Mouse (Mus musculus) ES-Bruce4 (cell line): ENCODE results near the gene Pdzrn3. TPM values are rescaled to one million over a fixed set of nuclear protein-coding genes. Genes with fewer than 3 reads are reported as not detected.

Source experiments
- H3K27ac ChIP-seq: 2 replicates; pipeline ENCODE4 v1.5.1; 2012; ENCODE audit warnings: low read length, inconsistent platforms; ENCODE audit not compliant: insufficient read depth
- H3K27me3 ChIP-seq: 2 replicates; pipeline ENCODE4 v1.6.1; 2012; ENCODE audit warnings: mild to moderate bottlenecking, low read length, inconsistent platforms; ENCODE audit not compliant: control insufficient read depth, poor library complexity, insufficient read depth, severe bottlenecking
- H3K36me3 ChIP-seq: 2 replicates; pipeline ENCODE4 v1.6.1; 2012; ENCODE audit warnings: inconsistent platforms, mild to moderate bottlenecking, low read length, moderate library complexity; ENCODE audit not compliant: control insufficient read depth, poor library complexity, insufficient read depth, severe bottlenecking
- H3K4me1 ChIP-seq: one replicate; pipeline ENCODE4 v1.8.1; 2011; ENCODE audit warnings: low read length; ENCODE audit not compliant: control insufficient read depth, insufficient read depth
- H3K4me3 ChIP-seq: 2 replicates; pipeline ENCODE4 v1.5.1; 2011; ENCODE audit warnings: low read depth, mild to moderate bottlenecking, low read length
- H3K9ac ChIP-seq: 2 replicates; pipeline ENCODE4 v1.6.1; 2012; ENCODE audit warnings: low read depth, mild to moderate bottlenecking, inconsistent platforms; ENCODE audit not compliant: poor library complexity, severe bottlenecking
- H3K9me3 ChIP-seq: replicated peaks from 2 replicates; pipeline ENCODE4 v1.6.1; 2012; ENCODE audit warnings: mild to moderate bottlenecking, low read length, inconsistent platforms; ENCODE audit not compliant: control insufficient read depth, poor library complexity, insufficient read depth, severe bottlenecking
- CTCF ChIP-seq: IDR thresholded peaks from one replicate; pipeline ENCODE4 v1.8.1; 2011; ENCODE audit warnings: low read depth, low read length
- EP300 ChIP-seq: IDR thresholded peaks from 2 replicates; pipeline ENCODE4 v1.6.1; 2011; ENCODE audit warnings: low read depth, low read length; ENCODE audit not compliant: insufficient read depth
- POLR2A ChIP-seq: IDR thresholded peaks from one replicate; pipeline ENCODE4 v1.8.1; 2011; ENCODE audit warnings: low read length; ENCODE audit not compliant: insufficient read depth
- polyA plus RNA-seq: library from polyadenylated mRNA; stranded (reverse); fragments of >200 nt; gene quantifications from 2 replicates; pipeline ENCODE4 v1.2.4, GENCODE M21; 2011; ENCODE audit warnings: low read depth; ENCODE audit not compliant: missing spikeins, insufficient read depth, insufficient read length

Pdzrn3 gene
- polyA plus RNA-seq, 1 experiment = 3.1 TPM

DNA sequence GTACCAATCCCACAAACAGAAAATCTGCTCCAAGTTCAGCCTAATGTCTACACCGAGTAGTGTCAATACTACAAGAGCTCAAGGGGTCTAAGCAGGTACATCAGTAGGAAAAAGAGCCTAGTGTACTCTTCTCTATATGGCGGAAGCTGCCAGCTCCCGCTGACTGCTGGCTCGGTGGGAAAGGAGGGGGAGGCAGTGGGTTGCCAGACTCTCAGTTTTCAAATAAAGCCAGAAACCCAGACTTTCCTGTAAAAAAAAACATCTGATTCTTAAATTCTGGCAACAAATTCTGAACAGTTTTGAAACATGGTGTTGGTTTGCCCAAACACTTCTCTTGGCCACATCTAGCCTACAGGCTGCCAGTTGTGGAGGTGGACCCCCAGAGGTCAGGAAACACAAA lies 88.3 kb downstream of the Pdzrn3 start:
- no peak for TF ChIP-seq POLR2A
- no peak for TF ChIP-seq EP300
- no peak for TF ChIP-seq CTCF
- no peaks in the 10 kb centered on the region for H3K36me3 ChIP-seq
- H3K27me3 ChIP-seq = no peaks in the 10 kb centered on the region
- H3K27ac ChIP-seq = no peak overlapping the region
- no peak overlapping the region for H3K9ac ChIP-seq
- H3K4me3 ChIP-seq = no peak overlapping the region
- no peaks in the 10 kb centered on the region for H3K4me1 ChIP-seq
- H3K9me3 ChIP-seq = no peaks in the 10 kb centered on the region

GRCm38 (mm10) chr6:101287566-101288173 lies 90.0 kb downstream of the Pdzrn3 start:
- H3K27ac ChIP-seq = no peak overlapping the region
- no peak for TF ChIP-seq EP300
- no peak for TF ChIP-seq CTCF
- TF ChIP-seq POLR2A = no peak
- no peaks in the 10 kb centered on the region for H3K27me3 ChIP-seq
- no peak overlapping the region for H3K9ac ChIP-seq
- H3K36me3 ChIP-seq = no peaks in the 10 kb centered on the region
- no peak overlapping the region for H3K4me3 ChIP-seq
- no peaks in the 10 kb centered on the region for H3K9me3 ChIP-seq
- H3K4me1 ChIP-seq = no peaks in the 10 kb centered on the region

DNA sequence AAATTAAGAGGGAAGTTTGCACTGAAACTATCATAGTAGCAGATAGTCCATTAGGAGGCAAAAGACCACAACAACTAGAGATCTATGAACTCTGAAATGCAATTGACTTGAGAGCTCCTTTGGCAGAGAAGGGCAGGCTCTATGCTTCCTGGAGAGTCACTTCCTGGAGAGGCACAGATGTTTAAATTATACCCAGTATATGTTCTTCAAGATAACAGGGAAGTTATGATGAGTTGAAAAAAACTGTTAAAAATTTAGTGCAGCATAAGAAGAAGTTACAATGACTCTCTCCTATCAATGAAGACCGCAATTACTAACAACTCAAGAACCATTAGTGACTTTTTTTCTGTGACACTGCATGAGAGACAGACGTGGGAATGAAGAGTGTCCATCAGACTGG lies 90.6 kb downstream of the Pdzrn3 start:
- H3K4me1 ChIP-seq = no peaks in the 10 kb centered on the region
- no peaks in the 10 kb centered on the region for H3K9me3 ChIP-seq
- no peaks in the 10 kb centered on the region for H3K36me3 ChIP-seq
- H3K4me3 ChIP-seq = no peak overlapping the region
- no peak overlapping the region for H3K9ac ChIP-seq
- H3K27me3 ChIP-seq = no peaks in the 10 kb centered on the region
- H3K27ac ChIP-seq = no peak overlapping the region
- no peak for TF ChIP-seq EP300
- TF ChIP-seq CTCF = no peak
- no peak for TF ChIP-seq POLR2A

- Histone ChIP-seq H3K4me1 (no peaks in the 10 kb centered on the region), H3K9me3 (no peaks in the 10 kb centered on the region), H3K27ac (no peak overlapping the region), H3K36me3 (no peaks in the 10 kb centered on the region), H3K9ac (no peak overlapping the region), H3K27me3 (no peaks in the 10 kb centered on the region), H3K4me3 (no peak overlapping the region)
- TF ChIP-seq EP300 (no peak), CTCF (no peak), POLR2A (no peak)
Observed at GRCm38 (mm10) chr6:101284368-101284955, 93.2 kb downstream of the Pdzrn3 start.

DNA sequence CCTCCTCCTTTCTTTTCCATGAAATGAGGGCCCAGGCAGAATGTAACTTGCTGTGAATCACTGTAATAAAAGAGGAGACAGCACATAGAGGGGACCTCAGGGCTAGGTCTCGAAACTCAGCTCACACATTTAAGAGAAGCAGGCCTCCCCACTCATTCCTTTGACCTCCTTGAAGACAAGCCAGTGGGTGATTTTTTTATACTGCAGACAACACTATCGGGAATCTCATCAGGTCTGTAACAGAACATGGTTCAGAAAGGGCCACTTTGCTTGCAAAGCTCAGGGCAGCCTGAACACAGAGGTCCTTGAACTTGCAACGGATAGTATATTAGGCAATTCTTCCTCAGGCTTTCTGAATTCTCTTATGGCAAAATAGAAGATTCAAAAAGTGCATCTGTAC lies 93.8 kb downstream of the Pdzrn3 start:
- Histone ChIP-seq H3K27me3 (no peaks in the 10 kb centered on the region; the same call in 1 of the 2 replicates), H3K9me3 (no peaks in the 10 kb centered on the region), H3K4me1 (no peaks in the 10 kb centered on the region), H3K36me3 (no peaks in the 10 kb centered on the region), H3K9ac (no peak overlapping the region), H3K4me3 (no peak overlapping the region), H3K27ac (no peak overlapping the region)
- TF ChIP-seq POLR2A (no peak), CTCF (no peak), EP300 (no peak)

DNA sequence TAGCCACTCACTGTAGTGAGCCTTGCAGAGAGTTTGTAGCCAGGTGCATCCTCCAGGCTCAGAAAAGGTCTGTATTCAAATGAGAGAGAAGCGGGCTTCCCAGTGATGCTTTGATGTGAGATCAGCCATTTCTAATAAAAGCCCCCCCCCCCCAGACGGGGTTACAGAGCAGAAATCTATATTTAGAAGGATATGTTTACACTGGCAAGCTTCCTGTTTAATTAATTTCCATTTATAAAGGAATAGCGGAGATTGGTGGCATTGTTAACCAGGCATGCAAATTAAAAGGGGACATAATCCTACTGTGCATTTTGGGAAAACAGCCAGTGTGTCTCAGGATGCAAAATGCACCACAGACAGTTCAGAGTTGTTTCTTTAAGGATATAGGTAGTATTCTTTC lies 96.1 kb downstream of the Pdzrn3 start:
- H3K9me3 ChIP-seq = no peaks in the 10 kb centered on the region
- no peaks in the 10 kb centered on the region for H3K36me3 ChIP-seq
- no peak overlapping the region for H3K27ac ChIP-seq
- H3K27me3 ChIP-seq = no peaks in the 10 kb centered on the region; the same call in 1 of the 2 replicates
- no peaks in the 10 kb centered on the region for H3K4me1 ChIP-seq
- TF ChIP-seq EP300 = no peak
- no peak for TF ChIP-seq POLR2A
- no peak for TF ChIP-seq CTCF
- H3K4me3 ChIP-seq = no peak overlapping the region
- no peak overlapping the region for H3K9ac ChIP-seq
